ENCODE assay signal across 25 mouse cellular contexts in the genomic region with DNA sequence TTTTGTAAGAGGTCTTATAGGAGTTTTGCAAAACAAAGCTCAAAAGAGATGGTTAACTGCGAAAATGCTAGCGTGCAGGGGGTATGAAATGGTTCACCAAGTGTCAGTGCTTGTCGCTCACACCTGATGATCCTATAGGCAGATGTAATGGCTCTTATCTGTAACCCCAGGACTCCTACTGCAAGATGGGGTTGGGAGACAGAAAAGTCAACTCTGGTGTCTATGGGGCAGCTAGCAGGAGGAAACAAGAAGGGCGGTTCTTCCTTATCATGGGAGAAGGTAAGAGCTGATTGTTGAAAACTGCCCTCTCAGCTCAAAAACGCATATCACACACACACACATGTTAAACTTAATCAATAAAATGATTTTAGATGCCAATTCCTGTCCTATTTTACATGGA.
"Had no signal": no experiment of that assay in that cellular context is flagged by ENCODE, and none has a peak within 500 bp of the region (broad histone marks: within the 10 kb centered on the region; RNA-seq: fewer than 3 reads in every experiment).

No protein-coding gene starts in this region.

- H3K27me3 ChIP-seq: heart, embryonic 13.5 days; heart, embryonic 15.5 days; hindbrain, embryonic 13.5 days; hindbrain, embryonic 15.5 days; kidney, embryonic 15.5 days; limb, embryonic 13.5 days had no signal

- H3K9ac ChIP-seq: forebrain, postnatal 0 days; heart, embryonic 13.5 days; heart, embryonic 15.5 days; hindbrain, embryonic 13.5 days; hindbrain, embryonic 15.5 days; kidney, embryonic 15.5 days; limb, embryonic 13.5 days had no signal

- H3K27ac ChIP-seq: heart, adult 2 months; heart, embryonic 13.5 days; heart, embryonic 15.5 days; hindbrain, embryonic 13.5 days; hindbrain, embryonic 15.5 days; hindbrain, postnatal 0 days; kidney, embryonic 15.5 days; kidney, postnatal 0 days; limb, embryonic 13.5 days had no signal

- DNase-seq: forebrain, postnatal 0 days; gastrocnemius, postnatal 14 days; gastrocnemius, postnatal 36 days; heart, adult 11 months; heart, adult 2 months; heart, postnatal 14 days; heart, postnatal 36 days; kidney, adult 11 months; kidney, adult 2 months; kidney, adult 9 months; kidney, postnatal 14 days; kidney, postnatal 36 days; layer of hippocampus, adult 9-11 months; layer of hippocampus, postnatal 36 days; left cerebral cortex, postnatal 4 days had no signal

- ATAC-seq: forebrain, postnatal 0 days; hindbrain, postnatal 0 days; intestine, embryonic 16.5 days had no signal

- H3K4me3 ChIP-seq: heart, adult 2 months; heart, embryonic 13.5 days; heart, embryonic 15.5 days; hindbrain, embryonic 13.5 days; hindbrain, embryonic 15.5 days; kidney, embryonic 15.5 days; limb, embryonic 13.5 days had no signal

- H3K9me3 ChIP-seq: heart, embryonic 13.5 days; heart, embryonic 15.5 days; hindbrain, embryonic 13.5 days; hindbrain, embryonic 15.5 days; kidney, embryonic 15.5 days; limb, embryonic 13.5 days had no signal

- H3K36me3 ChIP-seq: heart, embryonic 13.5 days; heart, embryonic 15.5 days; hindbrain, embryonic 13.5 days; hindbrain, embryonic 15.5 days; kidney, embryonic 15.5 days; limb, embryonic 13.5 days had no signal

- H3K4me1 ChIP-seq: heart, embryonic 15.5 days; hindbrain, embryonic 13.5 days; hindbrain, embryonic 15.5 days; kidney, embryonic 15.5 days; limb, embryonic 13.5 days had no signal

- H3K4me2 ChIP-seq: heart, embryonic 11.5 days; heart, embryonic 13.5 days; heart, embryonic 15.5 days; hindbrain, embryonic 13.5 days; hindbrain, embryonic 15.5 days; kidney, embryonic 15.5 days; limb, embryonic 13.5 days had no signal
